Mouse (Mus musculus): Measurements from ENCODE around the gene Ms4a13. TPM values are rescaled to one million over a fixed set of nuclear protein-coding genes. Genes with fewer than 3 reads are reported as not detected.
"Not testable (repeated sequence)": the region's sequence is repeated elsewhere in the genome, so short reads cannot be mapped to it uniquely, and the experiment has no call there.

The Ms4a13 gene
- polyA plus RNA-seq, 1 experiment from 2014 or later, result not detected

GRCm38 (mm10) chr19:11134852-11135251, 61.7 kb downstream of the Ms4a13 start:
- Histone ChIP-seq H3K4me3 (no peak overlapping the region), H3K36me3 (ENCODE audit: poor library complexity, severe bottlenecking) (no peaks in the 10 kb centered on the region)

GRCm38 (mm10) chr19:11130776-11131175, 65.8 kb downstream of the Ms4a13 start, which contains the start of gene 1700017D01Rik:
Gene 1700017D01Rik, minus strand, starts transcription at chr19:11130876.
- not testable (repeated sequence) for H3K27me3 ChIP-seq; H3K27ac ChIP-seq; H3K9ac ChIP-seq; H3K4me1 ChIP-seq; H3K4me2 ChIP-seq; H3K36me3 ChIP-seq (ENCODE audit: poor library complexity, severe bottlenecking); H3K9me3 ChIP-seq (replicated peaks); ATAC-seq; H3K4me3 ChIP-seq
- 89% methylated on average over 8 of the region's 8 CpGs for WGBS

More at GRCm38 (mm10) chr19:11134852-11135251, 61.7 kb downstream of the Ms4a13 start:
- Histone ChIP-seq H3K4me1 (no peaks in the 10 kb centered on the region), H3K27ac (no peak overlapping the region), H3K9ac (no peak overlapping the region), H3K9me3 (replicated peaks) (no peaks in the 10 kb centered on the region), H3K27me3 (no peaks in the 10 kb centered on the region), H3K4me2 (no peak overlapping the region)
- WGBS, result 89% methylated on average over 2 of the region's 2 CpGs
- ATAC-seq, result no peak

GRCm38 (mm10) chr19:11129702-11130101, 66.8 kb downstream of the Ms4a13 start:
- no peak overlapping the region for H3K9ac ChIP-seq
- peaks cover 2% of the 10 kb centered on the region; the same call in 1 of the 2 replicates for H3K9me3 ChIP-seq (replicated peaks)
- H3K4me1 ChIP-seq, result no peaks in the 10 kb centered on the region
- no peaks in the 10 kb centered on the region for H3K27me3 ChIP-seq
- no peak for ATAC-seq
- H3K36me3 ChIP-seq (ENCODE audit: poor library complexity, severe bottlenecking), result no peaks in the 10 kb centered on the region
- H3K4me2 ChIP-seq, result no peak overlapping the region
- WGBS, result 90% methylated on average over 1 of the region's 1 CpGs
- no peak overlapping the region for H3K27ac ChIP-seq
- H3K4me3 ChIP-seq, result no peak overlapping the region

GRCm38 (mm10) chr19:11121016-11121420, 75.5 kb downstream of the Ms4a13 start:
- Histone ChIP-seq H3K4me3 (peak overlapping the region; percentile 34), H3K4me2 (peak overlapping the region; percentile 51)
- WGBS, result 2% methylated on average over 12 of the region's 38 CpGs
- H3K4me1 ChIP-seq; H3K9ac ChIP-seq; H3K36me3 ChIP-seq (ENCODE audit: poor library complexity, severe bottlenecking); H3K27me3 ChIP-seq; H3K27ac ChIP-seq; H3K9me3 ChIP-seq (replicated peaks): not testable (repeated sequence)
- ATAC-seq, result peak; percentile 99

Other genes starting within 250 kb of the Ms4a13 start
- gene Ccdc86, start 247.5 kb downstream of the Ms4a13 start, polyA plus RNA-seq (2015; fragmentation: Nextera tagmentation; extraction: Ambion mirVana), result 21.2 and 22.9 TPM in 2 replicates
- gene Ms4a10, start 222.1 kb downstream of the Ms4a13 start, polyA plus RNA-seq (2015; fragmentation: Nextera tagmentation; extraction: Ambion mirVana), result not detected in 2 replicates
- not detected in 2 replicates for gene Ms4a15, start 203.5 kb downstream of the Ms4a13 start, polyA plus RNA-seq (2015; fragmentation: Nextera tagmentation; extraction: Ambion mirVana)
- not detected in 2 replicates for gene Ms4a18, start 178.7 kb downstream of the Ms4a13 start, polyA plus RNA-seq (2015; fragmentation: Nextera tagmentation; extraction: Ambion mirVana)
- gene Ms4a8a, start 115.6 kb downstream of the Ms4a13 start, polyA plus RNA-seq (2015; fragmentation: Nextera tagmentation; extraction: Ambion mirVana), result not detected in 2 replicates
- gene 1700017D01Rik, start 65.9 kb downstream of the Ms4a13 start, polyA plus RNA-seq (2015; fragmentation: Nextera tagmentation; extraction: Ambion mirVana), result not detected in 2 replicates
- not detected in 2 replicates for gene 1700025F22Rik, start 31.4 kb downstream of the Ms4a13 start, polyA plus RNA-seq (2015; fragmentation: Nextera tagmentation; extraction: Ambion mirVana)
- not detected in 2 replicates for gene Ms4a12, start 35.7 kb upstream of the Ms4a13 start, polyA plus RNA-seq (2015; fragmentation: Nextera tagmentation; extraction: Ambion mirVana)
- gene Ms4a1, start 69.5 kb upstream of the Ms4a13 start, polyA plus RNA-seq (2015; fragmentation: Nextera tagmentation; extraction: Ambion mirVana), result not detected in 2 replicates
- gene Ms4a5, start 87.1 kb upstream of the Ms4a13 start, polyA plus RNA-seq (2015; fragmentation: Nextera tagmentation; extraction: Ambion mirVana), result not detected in 2 replicates
- not detected in 2 replicates for gene Ms4a14, start 117.7 kb upstream of the Ms4a13 start, polyA plus RNA-seq (2015; fragmentation: Nextera tagmentation; extraction: Ambion mirVana)
- gene Ms4a7, start 139.4 kb upstream of the Ms4a13 start, polyA plus RNA-seq (2015; fragmentation: Nextera tagmentation; extraction: Ambion mirVana), result 0.84 and 1.3 TPM in 2 replicates
- gene Ms4a4a, start 178.8 kb upstream of the Ms4a13 start, polyA plus RNA-seq (2015; fragmentation: Nextera tagmentation; extraction: Ambion mirVana), result 0.54 and 0.65 TPM in 2 replicates
- not detected in 2 replicates for gene Ms4a4c, start 208.0 kb upstream of the Ms4a13 start, polyA plus RNA-seq (2015; fragmentation: Nextera tagmentation; extraction: Ambion mirVana)
- gene Ms4a4b, start 246.8 kb upstream of the Ms4a13 start, polyA plus RNA-seq (2015; fragmentation: Nextera tagmentation; extraction: Ambion mirVana), result not detected in 2 replicates